Mouse (Mus musculus) yolk sac, embryonic 10.5 days (tissue): ENCODE results near the gene Adprh.

ENCODE experiments used
- DNase-seq: peaks from one replicate; pipeline ENCODE4 v3.0.0-alpha.2; 2017; ENCODE audit warnings: low spot score

The Adprh gene

GRCm38 (mm10) chr16:38442216-38442615 lies 10.3 kb downstream of the Adprh start:
- DNase-seq, result no peak

DNA sequence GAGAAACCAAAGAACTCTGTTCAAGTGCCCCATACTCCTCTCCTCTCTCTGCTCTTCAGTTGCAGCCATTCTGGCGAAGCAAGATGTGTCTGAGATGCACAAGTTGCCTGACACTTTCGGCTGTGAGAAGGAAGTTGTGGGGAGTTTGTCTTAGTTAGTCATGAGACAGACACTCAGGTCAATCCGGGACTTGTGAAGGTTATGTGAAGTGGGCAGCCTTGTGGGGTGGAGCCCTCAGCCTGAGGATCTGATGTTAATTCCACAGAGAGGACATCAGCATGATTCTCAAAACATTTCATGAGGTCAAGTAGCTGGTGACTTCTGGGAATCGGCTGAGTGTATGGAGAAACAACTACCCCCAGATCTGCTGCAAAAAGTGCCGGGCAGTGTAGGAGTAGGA lies 10.9 kb downstream of the Adprh start:
- no peak for DNase-seq

DNA sequence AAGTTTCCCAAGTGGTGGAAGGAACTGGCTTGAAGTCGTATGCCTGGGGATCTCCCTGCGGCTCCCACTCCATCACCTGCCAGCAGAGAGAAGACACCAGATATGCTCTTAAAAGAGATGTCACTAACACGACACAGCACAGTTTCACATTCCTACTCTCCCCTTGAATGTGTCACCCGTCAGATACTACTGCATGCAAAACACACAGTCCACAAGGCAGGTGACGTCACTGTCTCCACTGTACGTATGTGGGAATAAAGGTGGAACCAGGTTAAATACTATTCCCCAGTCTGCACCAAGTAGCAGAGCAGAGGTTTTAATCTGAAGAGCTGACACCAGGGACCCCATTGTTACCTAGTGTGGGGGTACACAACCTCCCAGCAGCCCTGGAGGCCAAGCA lies 12.1 kb downstream of the Adprh start:
- DNase-seq, result no peak

DNA sequence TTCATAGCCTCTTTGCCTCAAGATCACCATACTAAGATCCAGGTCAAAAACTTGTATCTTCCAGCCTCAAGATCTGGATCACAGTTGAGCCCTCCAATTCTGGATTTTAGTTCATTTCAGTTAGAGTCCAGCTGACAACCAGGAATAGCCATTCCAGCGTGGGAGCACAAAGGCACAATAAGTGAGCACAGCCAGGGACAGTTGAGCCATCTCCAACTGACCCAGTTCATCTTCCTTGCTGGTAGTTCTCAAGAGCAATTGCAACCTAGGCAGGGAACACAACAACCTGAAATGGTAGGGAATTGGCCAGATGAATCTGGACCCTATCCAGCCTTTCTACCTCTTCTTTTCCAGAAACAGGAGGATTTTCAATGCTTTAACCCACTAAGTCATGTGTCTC lies 13.3 kb downstream of the Adprh start:
- no peak for DNase-seq

DNA sequence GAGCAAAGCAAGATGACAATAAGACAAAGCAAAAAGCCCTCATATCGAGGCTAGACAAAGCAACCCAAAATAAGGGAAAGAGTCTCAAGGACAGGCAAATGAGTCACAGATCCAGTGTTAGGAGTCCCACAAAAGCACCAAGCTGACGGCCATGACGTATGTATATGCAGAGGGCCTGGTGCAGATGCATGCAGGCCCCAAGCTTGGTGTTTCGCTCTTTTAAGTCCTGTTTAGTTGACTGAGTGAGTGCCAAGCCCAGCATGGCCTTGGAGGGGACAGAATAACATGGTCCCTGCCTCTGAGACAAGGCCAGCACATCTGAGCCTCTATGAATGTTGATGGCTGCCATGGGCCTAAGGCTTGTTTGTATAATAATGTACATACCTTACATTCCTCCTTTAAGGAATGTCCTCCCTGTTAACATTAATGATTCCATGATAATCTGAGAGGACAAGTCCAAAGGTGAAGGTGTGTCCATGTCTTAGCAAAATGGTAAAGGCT lies 18.2 kb downstream of the Adprh start:
- DNase-seq, result no peak

DNA sequence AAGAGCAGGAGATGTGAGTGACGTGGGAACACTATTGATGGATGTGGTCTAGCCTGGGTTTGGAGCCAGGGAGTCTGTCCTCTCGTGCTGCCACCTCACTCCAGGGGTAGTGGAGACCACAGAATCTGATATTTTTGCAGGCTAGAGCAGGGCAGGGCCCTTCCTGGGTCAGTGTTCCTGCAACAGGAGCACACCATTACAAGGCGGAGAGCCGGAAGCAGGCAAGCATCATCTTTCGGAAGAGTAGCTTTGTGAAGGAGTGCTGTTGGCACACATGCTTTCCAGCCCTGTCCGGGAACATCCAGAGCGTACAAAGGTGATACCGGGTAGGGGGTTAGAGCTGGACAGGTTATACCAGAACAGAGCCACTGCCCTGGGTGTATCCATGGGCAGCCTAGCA lies 19.0 kb downstream of the Adprh start:
- DNase-seq, result no peak

- DNase-seq, result peak; percentile 58
These were observed 19.7 kb downstream of the Adprh start, which contains the start of gene Pla1a for GRCm38 (mm10) chr16:38432498-38433425. TSS of gene Pla1a (minus strand) at chr16:38433145.

GRCm38 (mm10) chr16:38431446-38432185 lies 20.9 kb downstream of the Adprh start:
- DNase-seq, result peak; percentile 63

DNA sequence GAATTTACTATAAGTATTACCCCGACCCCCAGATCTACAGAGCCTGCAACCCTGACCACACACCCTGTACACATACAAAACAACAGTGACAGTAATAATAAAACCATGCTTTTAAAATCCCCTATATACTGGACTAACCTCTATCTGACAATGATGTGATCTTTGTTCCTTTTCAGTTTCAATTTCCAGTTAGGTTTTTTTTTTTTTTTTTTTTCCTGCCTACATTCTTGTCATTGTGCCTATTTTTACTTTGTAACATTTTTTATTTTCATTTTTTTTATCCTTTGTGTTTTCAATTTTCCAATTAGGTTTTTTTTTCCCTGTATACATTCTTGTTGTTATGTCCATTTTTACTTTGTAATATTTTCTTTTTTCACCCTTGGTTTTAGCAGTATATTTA lies 26.7 kb downstream of the Adprh start:
- no peak for DNase-seq

- DNase-seq, result no peak
These were observed 27.1 kb downstream of the Adprh start for GRCm38 (mm10) chr16:38425374-38425773.

DNA sequence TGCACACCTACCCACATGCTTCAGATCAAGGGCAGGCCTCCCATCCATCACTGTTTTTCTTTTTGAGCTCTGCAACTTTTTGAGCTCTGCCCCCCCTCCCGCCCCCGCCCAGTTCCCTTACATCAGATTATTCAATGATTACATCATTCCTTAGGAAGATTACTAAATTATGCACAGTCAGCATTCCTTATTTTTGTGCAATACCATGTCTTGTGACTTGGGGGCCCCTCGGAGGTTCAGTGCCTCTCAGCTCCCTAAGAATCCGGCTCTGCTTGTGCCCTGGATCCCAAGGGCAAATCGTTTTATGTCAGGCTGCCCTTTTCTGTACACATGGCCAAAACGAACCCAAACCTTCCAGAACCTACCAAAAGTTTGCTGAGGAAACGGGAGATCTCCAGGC lies 37.5 kb downstream of the Adprh start:
- no peak for DNase-seq

DNA sequence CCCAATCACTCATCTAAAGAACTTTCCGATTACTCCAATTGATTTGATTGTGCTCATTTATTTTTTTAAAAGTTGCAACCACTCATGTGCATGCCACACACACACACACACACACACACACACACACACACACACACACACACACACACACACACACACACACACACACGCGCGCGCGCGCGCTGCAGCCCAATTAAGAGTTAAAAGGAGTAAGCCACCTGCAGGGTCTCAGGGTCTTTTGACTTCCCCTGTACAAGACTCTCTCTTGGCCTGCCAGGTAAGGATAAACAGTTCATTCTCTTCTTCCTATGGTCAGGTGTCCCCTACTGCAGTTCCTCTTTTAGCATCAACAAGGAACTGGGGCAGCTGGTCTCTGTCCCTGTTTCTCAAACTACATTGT lies 44.1 kb downstream of the Adprh start:
- DNase-seq, result no peak

DNA sequence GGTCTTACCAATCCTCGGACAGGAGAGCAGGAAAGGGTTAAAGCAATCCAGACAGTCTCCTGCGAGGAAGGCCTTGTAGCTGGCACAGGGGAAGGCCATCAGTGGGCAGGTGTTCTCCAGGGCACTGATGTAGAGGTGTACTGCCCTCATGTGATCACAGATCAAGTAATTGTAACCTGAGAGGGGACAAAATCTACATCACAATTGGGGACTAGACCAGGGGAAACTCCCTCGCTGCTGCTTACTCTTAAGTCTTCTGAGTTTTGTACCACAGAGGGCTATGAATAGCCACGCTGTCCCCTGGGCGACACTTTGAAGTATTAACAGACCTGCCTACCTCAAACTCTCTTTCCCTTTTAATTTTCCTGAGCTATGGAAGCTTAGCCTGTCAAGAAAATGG lies 44.9 kb downstream of the Adprh start:
- no peak for DNase-seq

- DNase-seq, result no peak
These were observed 45.8 kb downstream of the Adprh start for GRCm38 (mm10) chr16:38406708-38407107.

DNA sequence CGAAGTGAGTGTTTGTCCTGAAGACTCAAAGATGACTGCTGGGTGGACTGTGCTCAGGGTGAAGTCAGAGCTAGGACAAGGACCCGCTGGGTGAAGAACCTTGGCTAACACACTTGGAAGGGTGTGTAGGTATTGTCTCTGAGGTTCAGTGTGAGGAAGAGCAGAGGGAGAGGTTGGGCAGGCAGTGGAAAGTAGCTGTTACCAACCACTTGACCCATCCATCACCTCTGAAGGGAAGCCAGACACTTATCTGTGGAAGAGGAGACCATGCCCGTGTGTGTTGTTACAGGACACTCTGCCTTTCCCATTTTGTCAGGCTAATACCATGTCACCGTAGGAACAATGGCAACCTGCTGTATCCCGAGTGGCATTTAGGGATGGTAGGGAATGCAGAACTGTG lies 46.2 kb downstream of the Adprh start:
- DNase-seq, result no peak

GRCm38 (mm10) chr16:38403639-38404038 lies 48.9 kb downstream of the Adprh start:
- DNase-seq, result no peak

- no peak for DNase-seq
These were observed 51.0 kb downstream of the Adprh start for GRCm38 (mm10) chr16:38401468-38401867.

- no peak for DNase-seq
These were observed 52.1 kb downstream of the Adprh start for GRCm38 (mm10) chr16:38400311-38400960.

GRCm38 (mm10) chr16:38399531-38400231 lies 52.8 kb downstream of the Adprh start:
- DNase-seq, result peak; percentile 72

DNA sequence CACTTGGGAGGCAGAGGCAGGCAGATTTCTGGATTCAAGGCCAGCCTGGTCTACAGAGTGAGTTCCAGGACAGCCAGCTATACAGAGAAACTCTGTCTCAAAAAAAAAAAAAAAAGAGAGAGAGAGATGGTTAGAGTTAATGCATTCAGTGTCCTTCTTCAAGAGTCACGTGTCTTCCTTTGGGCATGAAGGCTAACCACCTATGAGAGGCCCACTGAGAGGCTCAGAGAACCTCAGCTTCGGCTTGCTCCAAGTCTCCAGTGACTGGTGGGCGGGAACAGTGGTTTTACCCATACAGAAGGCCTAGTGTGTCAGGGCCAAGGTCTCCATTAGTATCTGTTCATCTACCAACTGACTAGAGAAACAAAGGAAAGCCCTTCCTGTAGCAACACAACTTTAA lies 53.4 kb downstream of the Adprh start:
- no peak for DNase-seq

- peak; percentile 80 for DNase-seq
These were observed 54.2 kb downstream of the Adprh start for GRCm38 (mm10) chr16:38398266-38398665.

GRCm38 (mm10) chr16:38396155-38396554 lies 56.3 kb downstream of the Adprh start:
- DNase-seq, result no peak
